Mouse (Mus musculus): ENCODE data around the gene Gaa.

GRCm38 (mm10) chr11:119239480-119239879, 28.2 kb upstream of the Gaa start:
- TF ChIP-seq POLR2A (IDR thresholded peaks at IDR 0.05; ENCODE audit: control insufficient read depth, low read depth, low read length) (no peak), CTCF (IDR thresholded peaks at IDR 0.05; ENCODE audit: control insufficient read depth, insufficient read depth, insufficient replicate concordance, low read depth, low read length) (no peak)
